Mouse (Mus musculus) lung, adult 18-20 months (tissue): ENCODE data around the gene Serpina6.

Source experiments
- DNase-seq, 2 experiments: peaks; one replicate each; pipeline ENCODE4 v3.0.0; 2022; ENCODE audit warnings: mixed read lengths in 2 of 2

Serpina6 gene

DNA sequence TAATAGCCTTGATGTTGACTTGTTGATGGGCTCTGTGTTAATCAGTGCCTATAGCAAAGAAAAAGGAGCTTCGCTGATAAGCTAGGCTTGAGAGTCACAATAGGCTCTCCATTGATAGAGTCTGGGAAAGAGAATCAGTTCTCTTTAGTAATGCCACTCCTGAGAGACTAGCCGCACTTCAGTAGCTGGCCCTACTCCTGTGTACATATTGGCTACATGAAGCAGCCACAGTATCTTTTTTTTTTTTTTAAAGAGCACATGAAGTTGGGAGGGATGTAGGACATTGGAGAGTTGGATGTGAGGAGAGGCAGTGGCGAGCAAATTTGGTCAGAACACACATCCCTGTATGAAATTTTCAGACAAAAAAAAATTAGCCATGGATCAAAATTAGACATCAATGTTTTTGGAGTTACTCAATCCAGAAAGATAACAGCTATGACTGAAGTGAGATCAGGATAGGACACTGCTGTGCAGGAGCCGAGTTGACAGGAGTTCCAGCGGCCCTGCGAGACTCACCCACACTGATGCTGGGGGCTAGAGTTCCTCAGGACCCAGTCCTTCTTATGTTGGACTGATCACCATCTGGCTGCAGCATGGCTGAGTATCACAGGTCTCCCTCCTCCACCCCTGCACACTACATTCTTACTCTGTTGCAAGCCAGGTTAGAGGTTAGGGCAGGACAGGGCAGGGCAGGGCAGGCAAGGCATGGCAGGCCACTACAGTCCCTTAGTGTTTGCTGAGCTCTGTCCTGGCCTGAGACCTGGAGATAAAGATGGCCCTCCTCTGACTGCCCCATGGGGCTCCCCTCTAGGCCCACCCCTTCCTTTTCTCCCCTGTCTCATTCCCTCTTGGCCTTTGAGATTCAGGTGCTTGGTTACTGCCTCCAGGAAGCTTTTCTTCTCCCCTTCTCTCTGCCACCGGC is 1.6 kb downstream of the Serpina6 start:
- DNase-seq = peak; percentile 42 to 57

DNA sequence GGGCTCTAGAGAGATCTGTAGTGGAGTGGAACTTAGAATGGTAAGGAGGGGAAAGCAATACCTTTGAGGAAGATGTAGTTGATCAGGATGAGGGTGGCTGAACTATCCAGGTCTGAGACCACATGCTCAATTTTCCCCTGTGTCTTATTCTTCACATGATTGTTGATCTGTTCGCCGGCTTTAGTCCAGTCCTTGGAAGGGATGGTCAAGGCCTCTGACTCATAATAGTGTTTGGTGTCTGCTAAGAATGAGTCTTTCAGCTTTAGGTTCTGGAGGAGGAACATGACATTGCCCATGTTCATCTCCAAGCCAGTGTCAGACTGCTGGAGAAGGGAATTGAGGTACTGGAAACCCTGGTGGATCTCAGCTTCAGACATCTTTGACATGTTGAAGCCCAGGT is 3.2 kb downstream of the Serpina6 start:
- DNase-seq = no peak

DNA sequence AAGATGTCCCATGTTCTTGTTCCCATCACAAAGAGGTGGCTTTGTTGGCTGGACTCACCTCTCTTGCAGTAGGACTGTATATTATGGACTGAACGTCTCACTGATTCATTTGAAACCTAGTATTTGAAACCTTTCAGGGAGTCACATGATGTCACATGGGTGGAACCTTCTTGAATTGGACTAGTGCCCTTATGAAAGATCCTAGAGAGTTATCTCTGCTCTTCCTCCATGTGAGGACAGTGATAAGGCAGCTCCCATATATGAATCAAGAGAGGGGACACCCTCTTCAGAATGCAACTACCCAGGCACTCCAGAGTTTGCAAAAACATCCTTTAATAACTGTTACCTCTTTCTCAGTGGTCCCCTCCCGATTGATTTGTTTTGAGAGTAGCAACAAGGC is 10.7 kb downstream of the Serpina6 start:
- DNase-seq = no peak

DNA sequence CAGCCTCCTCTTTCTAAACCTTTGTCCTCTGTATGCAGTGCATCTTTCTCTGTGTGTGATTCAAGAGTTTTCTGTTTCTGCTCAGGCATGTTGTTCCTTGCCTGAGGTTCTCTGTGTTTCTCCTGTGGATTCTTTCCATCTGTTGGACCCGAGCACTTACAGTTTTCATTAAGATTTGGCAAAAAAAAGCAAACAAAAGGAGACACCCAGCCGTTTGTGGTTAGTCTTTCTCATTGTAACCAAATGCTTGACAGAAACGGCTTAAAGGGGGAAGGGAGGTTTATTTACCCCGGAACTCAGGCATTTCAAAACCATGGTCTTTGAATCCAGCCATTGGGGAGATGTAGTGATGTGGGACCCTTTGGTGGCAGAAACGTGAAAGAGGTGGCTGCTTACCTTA is 12.4 kb downstream of the Serpina6 start:
- no peak for DNase-seq

DNA sequence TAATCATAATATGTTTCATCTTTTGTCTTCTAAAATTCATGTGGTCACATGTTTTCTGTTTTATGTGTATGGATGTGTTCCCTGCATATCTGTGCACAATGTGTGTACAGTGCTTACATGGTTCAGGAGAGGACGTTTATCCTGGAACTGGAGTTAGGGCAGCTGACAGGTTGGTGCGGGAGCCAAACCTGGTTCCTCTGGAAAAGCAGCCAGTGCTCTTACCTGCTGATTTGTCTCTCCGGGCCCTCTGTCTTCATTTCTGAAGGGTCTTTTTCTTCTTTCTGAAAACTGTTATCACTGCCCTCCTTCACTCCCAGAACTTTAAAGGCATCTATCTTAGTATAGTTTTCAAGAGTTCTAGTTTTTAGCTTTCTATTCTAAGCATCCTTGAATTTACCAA is 13.2 kb downstream of the Serpina6 start:
- no peak for DNase-seq

DNA sequence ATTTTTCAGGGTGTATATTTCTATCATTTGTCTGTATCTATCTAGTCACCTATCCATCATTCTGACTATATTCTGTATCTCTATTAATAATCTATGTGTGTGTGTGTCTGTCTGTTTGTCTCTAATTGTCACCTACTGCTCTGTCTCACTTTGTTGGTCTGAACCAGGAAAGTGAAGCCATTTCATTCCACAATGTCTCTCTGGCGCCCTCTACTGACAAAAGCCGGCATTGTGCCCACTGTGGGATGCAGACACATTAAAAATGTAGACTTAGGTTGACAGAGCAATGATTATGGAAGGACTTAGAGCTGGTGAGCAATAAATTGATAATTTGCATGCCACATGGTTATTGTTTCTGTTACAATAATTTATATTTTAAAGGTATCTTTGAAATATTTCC is 13.7 kb downstream of the Serpina6 start:
- DNase-seq = peak; percentile 68 to 74

DNA sequence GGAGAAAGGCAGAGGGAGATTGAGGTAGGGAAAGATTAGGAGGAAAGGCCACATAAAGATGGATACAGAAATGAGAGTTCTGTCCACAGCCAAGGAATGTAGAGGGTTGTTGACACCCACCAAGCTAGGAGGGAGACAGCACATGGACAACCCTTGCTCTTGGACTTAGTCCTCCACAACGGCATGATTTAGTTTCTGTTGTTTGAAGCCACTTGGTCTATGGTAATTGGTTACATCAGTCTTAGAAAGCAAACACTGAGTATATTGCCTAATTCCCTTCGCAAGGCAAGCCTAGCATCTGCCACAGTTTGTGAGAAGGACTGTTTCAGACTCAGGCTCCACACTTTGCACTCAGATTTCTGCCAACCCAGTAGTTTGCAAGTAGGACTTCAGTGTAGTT is 21.2 kb downstream of the Serpina6 start:
- no peak for DNase-seq

DNA sequence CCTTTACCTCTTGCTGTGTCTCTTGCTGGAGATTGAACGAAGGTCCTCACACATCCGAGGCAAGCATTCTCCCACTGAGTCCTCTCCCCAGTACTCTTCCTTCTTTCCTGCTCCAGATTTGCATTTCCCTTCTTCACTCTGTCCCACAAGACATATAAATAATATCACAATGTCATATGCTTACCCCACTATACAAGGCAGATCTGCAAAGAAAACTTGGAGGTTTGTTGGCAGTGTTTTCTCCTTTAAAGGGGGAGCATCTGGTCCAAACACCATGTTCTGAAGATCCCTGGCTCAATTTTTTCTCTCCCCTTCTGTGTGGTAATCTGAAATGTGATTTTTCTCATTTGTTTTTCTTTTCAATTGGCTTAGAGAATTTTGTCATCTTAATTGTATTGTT is 22.6 kb downstream of the Serpina6 start:
- no peak for DNase-seq

DNA sequence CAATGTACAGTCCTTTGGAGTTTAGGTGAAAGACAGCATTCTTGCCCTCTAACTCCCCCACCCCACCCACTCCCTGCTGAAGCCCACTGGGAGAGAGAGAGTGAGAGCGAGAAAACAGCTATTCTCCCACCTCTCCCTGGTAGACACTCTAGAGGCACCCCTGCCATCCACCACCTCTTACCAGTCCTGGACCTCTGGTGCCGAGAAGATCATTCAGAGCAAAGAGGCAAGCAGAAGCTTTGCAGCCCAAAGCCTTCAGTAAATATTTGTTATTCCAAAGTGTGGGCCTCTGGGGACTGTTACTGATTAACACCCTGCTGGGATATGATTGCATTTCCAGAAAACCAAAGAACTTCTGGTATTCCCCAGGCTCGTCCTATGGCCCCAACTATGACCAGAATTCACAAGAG is 25.8 kb downstream of the Serpina6 start, which contains the start of gene Serpina10:
TSS of gene Serpina10 (minus strand) at position 242 of the 410 bp plus-strand sequence.
- no peak for DNase-seq

DNA sequence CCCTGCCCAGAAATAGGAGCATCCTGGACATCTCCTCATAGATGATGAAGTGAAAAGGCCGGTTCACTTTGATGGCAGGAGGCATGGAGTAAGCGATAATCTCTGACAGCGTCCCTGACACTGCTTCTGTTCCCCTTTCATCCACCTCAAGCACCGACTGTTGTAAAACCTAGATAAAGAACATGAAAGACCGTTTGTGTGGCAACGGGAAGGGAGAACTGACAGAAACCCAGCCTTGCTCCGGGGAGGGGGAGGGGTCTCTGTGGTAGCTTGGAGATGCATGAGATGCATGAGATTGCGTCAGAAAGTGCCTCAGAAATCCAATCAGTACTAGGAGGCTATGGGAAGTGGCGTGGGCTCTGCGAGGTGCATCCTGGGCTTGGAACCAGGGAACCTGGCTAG is 40.2 kb downstream of the Serpina6 start:
- DNase-seq = no peak

DNA sequence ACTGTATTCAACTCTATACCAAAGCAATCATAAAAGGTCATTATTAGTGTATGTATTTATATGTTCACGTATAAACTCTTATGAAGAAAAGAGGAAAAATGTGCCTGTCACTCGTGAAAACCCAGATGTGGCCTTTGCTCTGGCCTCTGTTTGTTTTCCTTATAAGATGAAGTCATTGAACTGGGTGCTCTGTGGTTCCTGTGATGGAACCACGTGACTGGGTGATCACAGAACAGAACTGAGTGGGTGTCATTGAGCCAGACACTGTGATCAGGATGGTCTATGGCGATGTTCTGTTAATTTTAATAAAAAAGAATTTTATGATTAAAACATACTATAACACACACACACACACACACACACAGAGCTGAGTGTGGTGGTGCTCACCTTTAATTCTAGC is 41.3 kb downstream of the Serpina6 start:
- DNase-seq = no peak

DNA sequence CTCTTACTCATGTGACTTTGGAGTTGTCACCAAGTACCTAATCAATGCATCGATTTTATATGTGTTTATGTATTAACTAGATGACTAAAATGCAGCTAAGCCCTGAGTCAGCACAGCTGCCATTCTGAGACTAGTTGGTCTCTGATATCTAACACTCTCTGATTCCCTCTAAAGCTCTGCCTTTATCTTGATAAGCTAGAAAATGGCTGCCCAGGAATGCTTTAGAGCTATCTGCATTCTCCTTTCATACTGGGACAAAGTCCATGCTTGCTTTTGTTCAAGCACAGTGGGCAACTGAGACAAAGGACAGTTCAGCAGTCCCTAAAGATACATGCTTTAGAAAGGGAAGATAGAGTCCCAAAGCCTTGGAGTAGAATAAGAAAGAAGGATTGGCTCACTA is 41.9 kb downstream of the Serpina6 start:
- no peak for DNase-seq

DNA sequence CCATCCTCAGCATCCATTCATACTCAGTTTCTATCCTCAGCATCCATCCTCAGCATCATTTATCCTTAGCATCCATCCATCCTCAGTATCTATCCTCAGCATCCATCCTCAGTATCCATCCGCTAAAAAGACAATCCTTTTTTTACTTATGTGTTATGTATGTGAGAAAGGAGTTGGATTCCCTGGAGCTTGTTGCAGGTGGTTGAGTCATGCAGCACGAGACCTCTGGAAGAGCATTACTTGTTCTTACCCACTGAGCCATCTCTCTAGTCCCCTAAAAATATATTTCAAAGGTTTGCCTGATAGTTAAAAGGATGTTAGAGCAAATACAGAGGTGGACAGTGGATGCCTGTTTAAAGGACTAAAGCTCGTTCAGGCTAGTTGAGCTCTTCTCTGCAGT is 55.2 kb downstream of the Serpina6 start:
- DNase-seq = no peak

DNA sequence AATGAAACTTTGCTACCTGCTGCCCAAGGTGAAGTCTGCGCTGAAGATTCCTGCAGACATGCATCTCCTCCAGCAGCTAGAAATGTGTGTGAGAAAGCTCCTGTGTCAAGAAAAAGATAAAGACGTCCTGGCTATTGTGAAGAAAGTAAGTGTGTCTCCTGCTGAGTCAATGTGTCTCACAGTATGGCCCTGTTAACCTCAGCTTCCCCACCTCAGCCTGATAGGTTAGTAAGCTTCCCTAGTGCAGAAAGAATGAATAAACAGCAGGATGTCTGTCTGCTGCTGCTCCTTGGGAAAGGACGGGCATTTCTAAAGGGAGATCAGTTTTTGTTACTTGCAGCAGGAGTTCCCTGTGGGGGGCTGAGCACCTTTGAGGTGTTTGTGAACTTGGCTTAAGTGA is 56.6 kb downstream of the Serpina6 start:
- no peak for DNase-seq

DNA sequence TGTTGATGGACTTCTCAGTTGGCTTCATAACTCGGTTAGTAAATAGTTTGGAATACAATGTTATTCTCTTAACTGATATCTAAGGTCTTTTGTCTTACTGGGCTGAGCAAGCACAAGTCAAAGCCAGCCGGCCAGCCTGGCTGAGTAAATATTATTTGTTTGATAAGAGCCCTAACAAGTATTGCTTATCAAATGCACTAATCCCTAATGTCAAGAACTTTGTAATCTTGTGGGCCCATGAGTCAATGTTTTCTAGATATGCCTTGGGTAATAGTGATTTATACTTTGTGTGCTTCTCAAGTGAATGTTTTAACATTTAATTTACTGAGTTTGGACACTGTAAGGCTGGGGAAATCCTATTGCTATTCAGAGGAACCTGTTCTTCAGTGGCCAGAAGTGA is 58.6 kb downstream of the Serpina6 start:
- peak; percentile 9 to 41 for DNase-seq
